Mouse (Mus musculus) neural tube, embryonic 12.5 days (tissue): Measurements from ENCODE around the gene Tmem204. TPM values are rescaled to one million over a fixed set of nuclear protein-coding genes. Genes with fewer than 3 reads are reported as not detected.

Experiments
- ATAC-seq: fragments of 200-750 bp; cut with Nextera tagmentation; 2 replicates; pipeline ENCODE4 v1.8.0; 2017; ENCODE audit warnings: low read depth, mild to moderate bottlenecking, moderate TSS enrichment, moderate library complexity; ENCODE audit not compliant: low FRiP score
- H3K27ac ChIP-seq: fragments of 300-500 bp; sonication (generic); 2 replicates; pipeline ENCODE4 v1.5.1; 2016
- H3K27me3 ChIP-seq: fragments of 300-500 bp; sonication (generic); replicated peaks from 2 replicates; pipeline ENCODE4 v1.6.1; 2016; ENCODE audit warnings: mild to moderate bottlenecking
- H3K36me3 ChIP-seq: fragments of 300-500 bp; sonication (generic); 2 replicates; pipeline ENCODE4 v1.6.1; 2016; ENCODE audit warnings: mild to moderate bottlenecking
- H3K4me1 ChIP-seq: fragments of 300-500 bp; sonication (generic); 2 replicates; pipeline ENCODE4 v1.6.1; 2016
- H3K4me2 ChIP-seq: fragments of 300-500 bp; sonication (generic); replicated peaks from 2 replicates; pipeline ENCODE4 v1.6.1; 2016; ENCODE audit warnings: mild to moderate bottlenecking
- H3K4me3 ChIP-seq: fragments of 300-500 bp; sonication (generic); 2 replicates; pipeline ENCODE4 v1.5.1; 2016
- H3K9ac ChIP-seq: fragments of 300-500 bp; sonication (generic); 2 replicates; pipeline ENCODE4 v1.6.1; 2016; ENCODE audit warnings: mild to moderate bottlenecking
- H3K9me3 ChIP-seq: fragments of 300-500 bp; sonication (generic); 2 replicates; pipeline ENCODE4 v1.6.1; 2016; ENCODE audit warnings: mild to moderate bottlenecking
- WGBS: fragments of 180-500 bp; shearing (Covaris S2); methylation state at CpG from one replicate; pipeline ENCODE4 v1.1.7; 2016; 5-methylcytosine and 5-hydroxymethylcytosine counted together
- polyA plus RNA-seq: library from polyadenylated mRNA; unstranded; fragments of >200 nt; fragmentation: Nextera tagmentation; extraction: Ambion mirVana; gene quantifications from 2 replicates; pipeline ENCODE4 v1.2.1, GENCODE M21; 2016

Gene Tmem204
- polyA plus RNA-seq, 1 experiment from 2014 or later = 11.7 TPM

GRCm38 (mm10) chr17:25111739-25112422 lies 28.5 kb upstream of the Tmem204 start:
- no peak overlapping the region for H3K9ac ChIP-seq
- peaks cover 21% of the 10 kb centered on the region for H3K4me1 ChIP-seq
- ATAC-seq = no peak
- H3K27ac ChIP-seq = no peak overlapping the region
- no peaks in the 10 kb centered on the region for H3K27me3 ChIP-seq
- peaks cover 33% of the 10 kb centered on the region for H3K36me3 ChIP-seq
- no peak overlapping the region for H3K4me3 ChIP-seq
- no peak overlapping the region for H3K4me2 ChIP-seq
- H3K9me3 ChIP-seq = no peaks in the 10 kb centered on the region
- WGBS = 88% methylated on average over 8 of the region's 8 CpGs

GRCm38 (mm10) chr17:25111220-25111619 lies 27.8 kb upstream of the Tmem204 start:
- Histone ChIP-seq H3K4me2 (no peak overlapping the region), H3K4me3 (no peak overlapping the region), H3K4me1 (peaks cover 18% of the 10 kb centered on the region), H3K36me3 (peaks cover 40% of the 10 kb centered on the region), H3K9ac (no peak overlapping the region), H3K27me3 (no peaks in the 10 kb centered on the region), H3K9me3 (no peaks in the 10 kb centered on the region), H3K27ac (no peak overlapping the region)
- ATAC-seq = no peak
- WGBS = 89% methylated on average over 5 of the region's 5 CpGs

- Histone ChIP-seq H3K36me3 (peaks cover 46% of the 10 kb centered on the region), H3K27ac (no peak overlapping the region), H3K9ac (no peak overlapping the region), H3K27me3 (no peaks in the 10 kb centered on the region), H3K4me3 (no peak overlapping the region), H3K4me1 (peaks cover 15% of the 10 kb centered on the region), H3K9me3 (no peaks in the 10 kb centered on the region), H3K4me2 (no peak overlapping the region)
- ATAC-seq = no peak
- 94% methylated on average over 6 of the region's 6 CpGs for WGBS
These were observed 27.2 kb upstream of the Tmem204 start for GRCm38 (mm10) chr17:25110590-25110989.

DNA sequence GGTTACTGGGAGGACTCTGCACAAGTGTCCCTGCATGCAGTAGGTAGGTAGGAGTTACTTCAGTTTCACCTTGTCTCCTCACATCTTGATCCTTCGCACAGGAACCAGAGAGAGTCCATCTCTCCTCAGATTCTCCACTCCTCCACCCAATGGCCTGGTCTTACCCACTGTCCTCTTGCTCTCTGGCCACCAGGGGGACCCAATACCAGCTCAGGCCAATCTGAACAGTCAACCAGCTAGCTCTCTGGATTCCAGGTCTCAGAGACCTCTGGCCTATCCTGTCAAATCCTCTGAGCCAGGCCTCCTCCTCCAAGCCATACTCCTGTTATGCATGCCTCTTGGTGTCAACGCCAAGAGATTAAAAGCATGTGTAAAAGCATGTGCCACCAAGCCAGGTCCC lies 26.2 kb upstream of the Tmem204 start:
- Histone ChIP-seq H3K36me3 (peaks cover 56% of the 10 kb centered on the region), H3K4me3 (no peak overlapping the region), H3K27me3 (no peaks in the 10 kb centered on the region), H3K27ac (no peak overlapping the region), H3K9ac (no peak overlapping the region), H3K4me2 (no peak overlapping the region), H3K4me1 (peaks cover 5% of the 10 kb centered on the region), H3K9me3 (no peaks in the 10 kb centered on the region)
- ATAC-seq = no peak
- 89% methylated on average over 2 of the region's 2 CpGs for WGBS

DNA sequence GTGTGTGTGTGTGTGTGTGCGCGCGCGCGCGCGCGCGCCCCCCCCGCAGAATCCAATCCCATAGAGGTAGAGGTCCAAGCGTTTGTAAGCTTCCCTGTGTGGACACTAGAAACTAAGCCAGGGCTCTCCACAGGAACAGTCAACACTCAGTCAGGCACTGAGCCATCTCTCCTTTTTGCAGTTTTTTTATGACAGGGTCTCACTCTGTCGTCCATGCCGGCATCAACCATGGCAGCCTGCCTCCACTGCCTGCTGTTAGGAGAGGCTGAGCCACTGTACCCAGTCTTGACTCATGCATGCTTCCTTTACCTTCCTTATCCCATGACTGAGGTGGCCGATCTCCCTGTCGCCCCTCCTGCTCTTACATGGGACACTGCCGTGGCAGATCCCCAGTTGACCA lies 24.4 kb upstream of the Tmem204 start:
- ATAC-seq = no peak
- Histone ChIP-seq H3K27ac (no peak overlapping the region), H3K9me3 (no peaks in the 10 kb centered on the region), H3K27me3 (no peaks in the 10 kb centered on the region), H3K9ac (no peak overlapping the region), H3K4me1 (no peaks in the 10 kb centered on the region), H3K4me2 (no peak overlapping the region), H3K4me3 (no peak overlapping the region), H3K36me3 (peaks cover 74% of the 10 kb centered on the region)
- WGBS = 93% methylated on average over 16 of the region's 16 CpGs

DNA sequence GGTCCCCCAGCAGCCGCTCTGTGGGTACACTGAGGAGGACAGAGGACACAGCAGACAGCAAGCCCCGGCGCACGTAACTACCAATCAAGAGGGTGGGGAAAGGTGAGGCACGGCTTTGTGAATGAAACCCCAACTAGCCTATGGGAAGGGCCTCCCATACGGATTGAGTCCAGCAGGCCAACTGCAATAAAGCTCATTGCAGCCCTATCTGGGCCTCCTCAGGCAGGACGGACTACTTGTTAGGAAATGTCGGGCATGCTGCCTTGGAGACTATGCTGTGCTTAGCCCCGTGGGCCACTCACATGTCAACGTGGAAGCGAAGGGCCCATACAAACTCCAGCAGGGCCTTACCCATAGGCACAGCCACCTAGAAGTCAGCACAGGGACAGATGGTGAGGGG lies 17.9 kb upstream of the Tmem204 start:
- Histone ChIP-seq H3K27ac (no peak overlapping the region), H3K4me1 (no peaks in the 10 kb centered on the region), H3K9ac (no peak overlapping the region), H3K36me3 (peaks cover 89% of the 10 kb centered on the region), H3K27me3 (no peaks in the 10 kb centered on the region), H3K9me3 (no peaks in the 10 kb centered on the region), H3K4me3 (no peak overlapping the region), H3K4me2 (no peak overlapping the region)
- no peak for ATAC-seq
- 95% methylated on average over 11 of the region's 11 CpGs for WGBS

DNA sequence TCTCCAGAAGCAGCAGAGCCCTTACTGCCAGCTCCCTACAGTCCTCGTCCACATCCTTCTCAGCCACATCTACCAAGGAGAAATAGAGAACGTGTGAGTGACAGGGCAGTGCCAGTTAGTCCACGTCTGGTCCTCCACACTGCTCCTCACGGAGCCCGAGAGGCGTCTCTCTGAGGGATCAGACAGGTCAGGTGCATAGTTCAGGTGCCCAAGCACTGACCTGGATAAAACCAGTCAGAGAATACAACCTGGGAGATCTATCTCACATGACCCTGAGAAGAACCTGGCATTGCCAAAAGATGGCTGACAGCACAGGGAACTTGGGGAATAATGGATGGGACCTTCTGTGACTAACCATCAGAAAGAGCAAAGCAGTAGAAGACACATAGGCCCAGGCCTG lies 16.7 kb upstream of the Tmem204 start:
- Histone ChIP-seq H3K4me2 (no peak overlapping the region), H3K27ac (no peak overlapping the region), H3K4me3 (no peak overlapping the region), H3K9ac (no peak overlapping the region), H3K27me3 (no peaks in the 10 kb centered on the region), H3K4me1 (no peaks in the 10 kb centered on the region), H3K9me3 (no peaks in the 10 kb centered on the region), H3K36me3 (peaks cover 76% of the 10 kb centered on the region)
- 92% methylated on average over 6 of the region's 6 CpGs for WGBS
- ATAC-seq = no peak

DNA sequence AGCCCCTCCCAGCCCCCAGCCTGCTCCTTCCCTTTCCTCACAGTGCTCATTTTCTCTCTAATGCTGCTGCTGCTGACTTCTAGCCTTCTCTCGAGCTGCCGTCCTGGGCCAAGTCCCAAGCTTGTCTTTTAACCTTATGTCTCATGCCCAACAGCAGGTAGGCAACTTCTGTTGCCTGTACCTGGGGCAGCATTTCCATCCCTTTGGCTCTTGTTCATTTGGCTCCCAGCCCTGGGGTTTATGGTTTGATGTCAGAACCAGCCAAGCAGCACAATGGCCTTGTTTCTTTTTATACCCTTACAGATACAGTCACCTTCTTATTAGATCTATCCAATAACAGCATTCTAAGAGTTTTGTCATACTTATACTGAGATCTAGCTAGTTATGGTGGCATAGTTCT lies 12.8 kb upstream of the Tmem204 start:
- Histone ChIP-seq H3K27ac (no peak overlapping the region), H3K9me3 (no peaks in the 10 kb centered on the region), H3K36me3 (peaks cover 63% of the 10 kb centered on the region), H3K4me2 (no peak overlapping the region), H3K4me3 (no peak overlapping the region), H3K27me3 (no peaks in the 10 kb centered on the region), H3K4me1 (no peaks in the 10 kb centered on the region), H3K9ac (no peak overlapping the region)
- WGBS = 94% methylated on average over 2 of the region's 2 CpGs
- ATAC-seq = no peak

DNA sequence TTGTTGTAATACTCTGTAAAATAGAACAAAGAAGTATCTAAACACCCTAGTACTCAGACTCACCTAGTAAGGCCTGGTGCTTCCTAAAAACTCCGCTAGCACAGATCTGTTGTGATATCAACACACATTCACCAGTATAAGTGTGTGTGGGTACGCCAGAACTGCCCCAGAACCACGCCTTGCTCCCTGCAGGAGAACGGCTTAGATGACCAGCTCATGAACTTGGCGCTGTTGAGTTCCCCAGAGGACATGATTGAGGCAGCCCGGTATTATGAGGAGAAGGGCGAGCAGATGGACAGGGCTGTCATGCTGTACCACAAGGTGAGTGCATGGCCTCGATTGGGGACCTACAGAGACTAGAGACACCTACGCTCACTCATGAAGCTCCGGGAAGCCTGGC lies 7.1 kb upstream of the Tmem204 start:
- H3K4me3 ChIP-seq = no peak overlapping the region
- H3K4me2 ChIP-seq = no peak overlapping the region
- H3K27ac ChIP-seq = no peak overlapping the region
- no peaks in the 10 kb centered on the region for H3K4me1 ChIP-seq
- H3K9me3 ChIP-seq = no peaks in the 10 kb centered on the region
- no peak for ATAC-seq
- H3K27me3 ChIP-seq = no peaks in the 10 kb centered on the region
- H3K36me3 ChIP-seq = peaks cover 44% of the 10 kb centered on the region
- H3K9ac ChIP-seq = no peak overlapping the region
- WGBS = 90% methylated on average over 10 of the region's 10 CpGs

DNA sequence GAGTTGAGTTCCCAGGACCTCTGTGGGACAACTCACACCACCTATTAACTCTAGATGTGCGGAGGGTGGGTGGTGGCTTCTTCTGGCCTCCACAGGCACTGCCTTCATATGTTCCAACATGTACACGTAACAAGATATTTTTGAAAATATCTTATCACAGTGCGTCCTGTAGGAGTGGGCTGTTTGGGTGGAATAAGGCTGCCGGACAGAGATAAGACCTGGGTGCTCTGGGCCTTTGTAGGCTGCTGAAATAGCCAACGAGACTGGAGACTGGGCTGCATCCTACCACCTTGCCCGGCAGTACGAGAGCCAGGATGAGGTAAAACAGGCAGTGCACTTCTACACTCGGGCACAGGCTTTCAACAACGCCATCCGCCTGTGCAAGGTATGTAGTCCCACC lies 5.8 kb upstream of the Tmem204 start:
- Histone ChIP-seq H3K4me2 (no peak overlapping the region), H3K27me3 (no peaks in the 10 kb centered on the region), H3K9ac (no peak overlapping the region), H3K9me3 (no peaks in the 10 kb centered on the region), H3K4me1 (no peaks in the 10 kb centered on the region), H3K4me3 (no peak overlapping the region), H3K27ac (no peak overlapping the region), H3K36me3 (peaks cover 39% of the 10 kb centered on the region)
- WGBS = 95% methylated on average over 10 of the region's 10 CpGs
- ATAC-seq = no peak

DNA sequence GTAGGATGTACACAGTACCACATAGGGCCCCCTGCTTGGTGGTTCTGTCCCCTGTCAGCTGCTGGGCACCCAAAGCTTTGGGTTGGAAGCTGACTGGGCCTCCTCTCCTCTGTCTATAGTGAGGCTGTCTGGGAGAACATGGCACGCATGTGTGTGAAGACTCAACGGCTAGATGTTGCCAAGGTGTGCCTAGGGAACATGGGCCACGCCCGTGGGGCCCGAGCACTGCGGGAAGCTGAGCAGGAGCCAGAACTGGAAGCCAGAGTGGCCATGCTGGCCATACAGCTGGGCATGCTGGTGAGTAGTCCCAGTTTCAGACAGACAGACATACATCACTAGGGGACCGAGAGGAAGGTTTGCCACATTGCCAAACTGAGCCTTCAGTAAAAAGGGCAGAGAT lies 3.3 kb upstream of the Tmem204 start:
- 92% methylated on average over 7 of the region's 7 CpGs for WGBS
- H3K27me3 ChIP-seq = no peaks in the 10 kb centered on the region

GRCm38 (mm10) chr17:25084835-25085385 lies 1.5 kb upstream of the Tmem204 start:
- WGBS = 81% methylated on average over 13 of the region's 13 CpGs
- H3K27me3 ChIP-seq = no peaks in the 10 kb centered on the region
- no peaks in the 10 kb centered on the region for H3K4me1 ChIP-seq
- no peaks in the 10 kb centered on the region for H3K9me3 ChIP-seq
- H3K9ac ChIP-seq = no peak overlapping the region
- no peak overlapping the region for H3K27ac ChIP-seq
- H3K4me3 ChIP-seq = no peak overlapping the region
- no peak for ATAC-seq
- H3K36me3 ChIP-seq = peaks cover 25% of the 10 kb centered on the region
- H3K4me2 ChIP-seq = no peak overlapping the region

More for the DNA sequence above, 3.3 kb upstream of the Tmem204 start:
- no peak overlapping the region for H3K4me2 ChIP-seq
- no peak overlapping the region for H3K27ac ChIP-seq
- H3K36me3 ChIP-seq = peaks cover 18% of the 10 kb centered on the region
- H3K4me3 ChIP-seq = no peak overlapping the region
- no peak overlapping the region for H3K9ac ChIP-seq
- no peaks in the 10 kb centered on the region for H3K9me3 ChIP-seq
- no peaks in the 10 kb centered on the region for H3K4me1 ChIP-seq
- no peak for ATAC-seq

GRCm38 (mm10) chr17:25082887-25083286 lies 504 bp downstream of the Tmem204 start:
- no peaks in the 10 kb centered on the region for H3K4me1 ChIP-seq

More at GRCm38 (mm10) chr17:25082887-25083286, 504 bp downstream of the Tmem204 start:
- 75% methylated on average over 3 of the region's 3 CpGs for WGBS
- Histone ChIP-seq H3K36me3 (peaks cover 17% of the 10 kb centered on the region), H3K4me2 (no peak overlapping the region), H3K9ac (no peak overlapping the region), H3K4me3 (no peak overlapping the region), H3K9me3 (no peaks in the 10 kb centered on the region), H3K27ac (no peak overlapping the region), H3K27me3 (no peaks in the 10 kb centered on the region)
- ATAC-seq = no peak
